Comparison of ENCODE assay signal across 8 mouse cellular contexts in genomic region chr17:71003112-71003511, GRCm38 (mm10). TPM values are rescaled to one million over a fixed set of nuclear protein-coding genes. Genes with fewer than 3 reads are reported as not detected.
DNase-seq lines count a peak whose midpoint lies in the region; ATAC-seq lines count a peak whose summit lies in the region.

No protein-coding gene starts in this region.

- H3K36me3 ChIP-seq in heart, embryonic 16.5 days (ENCODE audit: control insufficient read depth, insufficient read depth), result no peaks in the 10 kb centered on the region
- no peaks in the 10 kb centered on the region for H3K36me3 ChIP-seq in hindbrain, embryonic 14.5 days (replicated peaks; ENCODE audit: control insufficient read depth, insufficient read depth)
- no peaks in the 10 kb centered on the region for H3K36me3 ChIP-seq in midbrain, embryonic 13.5 days

- H3K9ac ChIP-seq in heart, embryonic 16.5 days (ENCODE audit: low read length), result peak overlapping the region; percentile 72
- peak overlapping the region; percentile 69; the same call in 1 of the 2 replicates for H3K9ac ChIP-seq in hindbrain, embryonic 14.5 days
- peak overlapping the region; percentile 80; the same call in 1 of the 2 replicates for H3K9ac ChIP-seq in midbrain, embryonic 13.5 days (replicated peaks)

- WGBS in heart, embryonic 16.5 days, result 32% methylated on average over 4 of the region's 4 CpGs
- 74% methylated on average over 4 of the region's 4 CpGs for WGBS in hindbrain, embryonic 14.5 days
- 70% methylated on average over 4 of the region's 4 CpGs for WGBS in midbrain, embryonic 13.5 days

- peak overlapping the region; percentile 100 for H3K27ac ChIP-seq in heart, embryonic 16.5 days (ENCODE audit: low read length)
- H3K27ac ChIP-seq in brown adipose tissue, adult 24 weeks (replicated peaks; ENCODE audit: low read depth, low read length), result peak overlapping the region; percentile 100
- peak overlapping the region; percentile 95 for H3K27ac ChIP-seq in hindbrain, embryonic 14.5 days
- H3K27ac ChIP-seq in midbrain, embryonic 13.5 days, result no peak overlapping the region

- DNase-seq in heart, adult 11 months, result no peak
- no peak for DNase-seq in hindbrain, embryonic 14.5 days (ENCODE audit: low spot score)
- no peak for DNase-seq in right cerebral cortex, postnatal 4 days
- no peak for DNase-seq in layer of hippocampus, adult 9-11 months

- no peaks in the 10 kb centered on the region for H3K27me3 ChIP-seq in heart, embryonic 16.5 days (ENCODE audit: control insufficient read depth, insufficient read depth, low read length)
- H3K27me3 ChIP-seq in hindbrain, embryonic 14.5 days (ENCODE audit: control insufficient read depth, insufficient read depth, low read length), result no peaks in the 10 kb centered on the region
- no peaks in the 10 kb centered on the region for H3K27me3 ChIP-seq in midbrain, embryonic 13.5 days

- peak overlapping the region; percentile 88 for H3K4me3 ChIP-seq in heart, embryonic 16.5 days (ENCODE audit: low read length)
- H3K4me3 ChIP-seq in brown adipose tissue, adult 24 weeks (ENCODE audit: insufficient read depth, low read depth, low read length), result no peak overlapping the region; the same call in 1 of the 2 replicates
- peak overlapping the region; percentile 97 for H3K4me3 ChIP-seq in hindbrain, embryonic 14.5 days (replicated peaks; ENCODE audit: low read length)
- H3K4me3 ChIP-seq in midbrain, embryonic 13.5 days (replicated peaks), result peak overlapping the region; percentile 89

- peaks cover 35% of the 10 kb centered on the region for H3K4me1 ChIP-seq in heart, embryonic 16.5 days (ENCODE audit: control insufficient read depth, insufficient read depth, low read length)
- H3K4me1 ChIP-seq in brown adipose tissue, adult 24 weeks (ENCODE audit: control insufficient read depth, insufficient read depth, insufficient read length, low read length), result peaks cover 13% of the 10 kb centered on the region
- H3K4me1 ChIP-seq in hindbrain, embryonic 14.5 days (replicated peaks; ENCODE audit: control insufficient read depth, insufficient read depth, low read length), result peaks cover 15% of the 10 kb centered on the region; the same call in 1 of the 2 replicates
- H3K4me1 ChIP-seq in midbrain, embryonic 13.5 days (replicated peaks), result peaks cover 19% of the 10 kb centered on the region

- no peaks in the 10 kb centered on the region for H3K9me3 ChIP-seq in heart, embryonic 16.5 days (replicated peaks; ENCODE audit: control insufficient read depth, low read length)
- H3K9me3 ChIP-seq in hindbrain, embryonic 14.5 days (ENCODE audit: control insufficient read depth, low read length), result no peaks in the 10 kb centered on the region
- H3K9me3 ChIP-seq in midbrain, embryonic 13.5 days, result no peaks in the 10 kb centered on the region

- ATAC-seq in heart, embryonic 16.5 days (replicated peaks; ENCODE audit: extremely low read depth, insufficient read depth, low FRiP score), result no peak
- no peak for ATAC-seq in hindbrain, embryonic 14.5 days (ENCODE audit: low FRiP score)
- no peak for ATAC-seq in midbrain, embryonic 13.5 days
- ATAC-seq in CD4-positive, CD25-positive, alpha-beta regulatory T cell, adult 4 months, result no peak

- peak overlapping the region; percentile 67 for H3K4me2 ChIP-seq in heart, embryonic 16.5 days (ENCODE audit: low read depth, low read length)
- H3K4me2 ChIP-seq in hindbrain, embryonic 14.5 days (replicated peaks), result peak overlapping the region; percentile 82
- H3K4me2 ChIP-seq in midbrain, embryonic 13.5 days (replicated peaks), result peak overlapping the region; percentile 87

RNA-seq across cellular contexts. Expression of gene Myl12a, which starts 0.4 kb away (rescaled TPM):
- polyA plus RNA-seq in heart, embryonic 16.5 days (2015; fragmentation: Nextera tagmentation; extraction: Ambion mirVana), result 666 and 686 TPM in 2 replicates
- polyA plus RNA-seq in brown adipose tissue, adult 24 weeks (2012; ENCODE audit: insufficient read depth, insufficient read length, missing spikeins), result 287 and 322 TPM in 2 replicates
- 106 and 119 TPM in 2 replicates for polyA plus RNA-seq in hindbrain, embryonic 14.5 days (2014; fragmentation: Nextera tagmentation; extraction: Ambion mirVana)
- 141 and 154 TPM in 2 replicates for polyA plus RNA-seq in midbrain, embryonic 13.5 days (2015; fragmentation: Nextera tagmentation; extraction: Ambion mirVana)
- 100 to 1,000 TPM; 601 to 659 TPM for polyA plus RNA-seq in CD4-positive, CD25-positive, alpha-beta regulatory T cell, adult 4 months (2017; shearing (Covaris generic))

RNA-seq across cellular contexts. Expression of gene Myom1, which starts 0.7 kb away (rescaled TPM):
- polyA plus RNA-seq in heart, embryonic 16.5 days (2015; fragmentation: Nextera tagmentation; extraction: Ambion mirVana), result 216 and 224 TPM in 2 replicates
- polyA plus RNA-seq in brown adipose tissue, adult 24 weeks (2012; ENCODE audit: insufficient read depth, insufficient read length, missing spikeins), result 10.1 and 21.6 TPM in 2 replicates
- 1.5 and 2.3 TPM in 2 replicates for polyA plus RNA-seq in hindbrain, embryonic 14.5 days (2014; fragmentation: Nextera tagmentation; extraction: Ambion mirVana)
- 1.2 and 1.3 TPM in 2 replicates for polyA plus RNA-seq in midbrain, embryonic 13.5 days (2015; fragmentation: Nextera tagmentation; extraction: Ambion mirVana)
- polyA plus RNA-seq in CD4-positive, CD25-positive, alpha-beta regulatory T cell, adult 4 months (2017; shearing (Covaris generic)), result 1 to 10 TPM in 1 of 2 experiments, under 1 TPM in 1; 0.28 to 1.6 TPM
